Mouse (Mus musculus) thymus, adult 2 months (tissue): ENCODE results near the gene Gm21637.
"Not testable (repeated sequence)": the region's sequence is repeated elsewhere in the genome, so short reads cannot be mapped to it uniquely, and the experiment has no call there.

Experiments used
- CTCF ChIP-seq: fragments of 200-500 bp; IDR thresholded peaks from 2 replicates; pipeline ENCODE4 v1.5.1; 2012; ENCODE audit warnings: mild to moderate bottlenecking, control low read depth, low read length, moderate library complexity, borderline replicate concordance; ENCODE audit not compliant: control insufficient read depth, poor library complexity, insufficient read depth; ENCODE audit errors: extremely low read depth
- POLR2A ChIP-seq: fragments of 200-500 bp; IDR thresholded peaks from 2 replicates; pipeline ENCODE4 v1.6.1; 2012; ENCODE audit warnings: mild to moderate bottlenecking, low read length, control low read depth, moderate library complexity; ENCODE audit not compliant: control insufficient read depth, poor library complexity, insufficient read depth; ENCODE audit errors: extremely low read depth

DNA sequence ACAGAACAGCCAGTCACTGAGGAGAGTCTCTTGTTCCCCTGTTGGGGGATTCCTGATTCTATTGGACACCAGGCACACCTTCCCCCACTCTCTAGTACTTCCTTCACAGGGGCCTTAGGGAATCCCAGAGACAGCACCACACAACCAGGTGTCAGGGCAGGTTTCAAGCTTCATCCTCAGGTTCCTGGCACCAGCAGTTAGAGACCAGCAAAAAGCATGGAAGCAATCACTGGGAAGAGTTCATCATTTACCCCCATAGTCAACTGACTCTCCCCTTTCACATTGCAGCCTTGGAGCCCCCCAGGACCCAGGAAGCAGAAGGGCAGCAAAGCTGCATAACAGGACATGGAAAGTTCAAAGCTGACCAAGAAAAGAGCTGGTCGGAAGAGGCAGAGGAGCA, at the start of gene Gm21637:
- not testable (repeated sequence) for TF ChIP-seq POLR2A, CTCF
